Mouse (Mus musculus) olfactory bulb, adult 2 months (tissue): ENCODE results near the gene Anks1b.

Experiments
- CTCF ChIP-seq: fragments of 200-500 bp; IDR thresholded peaks from 2 replicates; pipeline ENCODE4 v1.5.1; 2012; ENCODE audit warnings: low read depth, mild to moderate bottlenecking, low read length, moderate library complexity; ENCODE audit not compliant: insufficient read depth
- POLR2A ChIP-seq: fragments of 200-500 bp; IDR thresholded peaks from 2 replicates; pipeline ENCODE4 v1.6.1; 2012; ENCODE audit warnings: mild to moderate bottlenecking, low read depth, low read length, moderate library complexity; ENCODE audit not compliant: insufficient read depth

DNA sequence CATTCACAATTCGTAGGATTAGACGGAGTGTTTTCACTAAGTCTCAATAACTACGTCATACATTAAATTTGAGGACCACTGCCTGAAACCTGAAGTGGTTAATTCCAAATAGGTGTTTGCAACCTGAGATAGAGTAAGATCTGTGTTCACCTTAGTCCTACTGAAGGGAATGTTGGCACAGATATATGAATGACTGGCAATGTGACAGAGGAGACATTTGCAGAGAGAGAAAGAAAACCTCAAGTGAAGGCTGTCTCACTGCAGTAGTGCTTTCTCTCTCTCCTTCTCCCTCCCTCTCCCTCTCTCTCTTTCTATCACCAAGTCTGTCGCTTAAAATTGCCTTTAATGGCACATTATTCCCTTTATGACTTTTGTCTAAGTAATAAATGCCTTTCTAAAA, 101.1 kb downstream of the Anks1b start:
- TF ChIP-seq CTCF, result no peak
- TF ChIP-seq POLR2A, result no peak
